Mouse (Mus musculus) forebrain, embryonic 14.5 days (tissue): ENCODE measurements around the gene Prr18. TPM values are rescaled to one million over a fixed set of nuclear protein-coding genes. Genes with fewer than 3 reads are reported as not detected.
A peak's percentile ranks its signal among the peaks of the same experiment; 100 is the strongest.

Experiments
- ATAC-seq: fragments of 200-750 bp; cut with Nextera tagmentation; 2 replicates; pipeline ENCODE4 v1.8.0; 2017; ENCODE audit warnings: mild to moderate bottlenecking, moderate library complexity
- DNase-seq: peaks from one replicate; pipeline ENCODE4 v3.0.0-alpha.2; 2015; ENCODE audit warnings: low spot score
- H3K27ac ChIP-seq: fragments of 300-500 bp; sonication (generic); 2 replicates; pipeline ENCODE4 v1.5.1; 2014; ENCODE audit warnings: low read depth, mild to moderate bottlenecking, control low read depth, low read length, moderate library complexity
- H3K27me3 ChIP-seq: fragments of 300-500 bp; sonication (generic); replicated peaks from 2 replicates; pipeline ENCODE4 v1.6.1; 2014; ENCODE audit warnings: low read length, control low read depth, mixed read lengths; ENCODE audit not compliant: control insufficient read depth, insufficient read depth
- H3K36me3 ChIP-seq: fragments of 300-500 bp; sonication (generic); 2 replicates; pipeline ENCODE4 v1.6.1; 2014; ENCODE audit warnings: low read length, control low read depth; ENCODE audit not compliant: control insufficient read depth, insufficient read depth
- H3K4me1 ChIP-seq: fragments of 300-500 bp; sonication (generic); 2 replicates; pipeline ENCODE4 v1.6.1; 2014; ENCODE audit warnings: antibody characterized with exemption, low read length, control low read depth; ENCODE audit not compliant: control insufficient read depth, insufficient read depth
- H3K4me2 ChIP-seq: fragments of 300-500 bp; sonication (generic); 2 replicates; pipeline ENCODE4 v1.6.1; 2014; ENCODE audit warnings: mild to moderate bottlenecking, control low read depth, low read length
- H3K4me3 ChIP-seq: fragments of 300-500 bp; sonication (generic); 2 replicates; pipeline ENCODE4 v1.5.1; 2014; ENCODE audit warnings: low read depth, low read length, control low read depth
- H3K9ac ChIP-seq: fragments of 300-500 bp; sonication (generic); 2 replicates; pipeline ENCODE4 v1.6.1; 2014; ENCODE audit warnings: mild to moderate bottlenecking, low read length, control low read depth, moderate library complexity
- H3K9me3 ChIP-seq: fragments of 300-500 bp; sonication (generic); replicated peaks from 2 replicates; pipeline ENCODE4 v1.6.1; 2016; ENCODE audit warnings: low read length, control low read depth, mixed read lengths; ENCODE audit not compliant: control insufficient read depth
- WGBS: fragments of 180-500 bp; shearing (Covaris S2); extraction: QIAGEN DNeasy Blood & Tissue Kit; methylation state at CpG from one replicate; pipeline ENCODE4 v1.1.7; 2014; 5-methylcytosine and 5-hydroxymethylcytosine counted together
- polyA plus RNA-seq: library from polyadenylated mRNA; unstranded; fragments of >200 nt; fragmentation: Nextera tagmentation; extraction: Ambion mirVana; gene quantifications from 2 replicates; pipeline ENCODE4 v1.2.1, GENCODE M21; 2014

The Prr18 gene
- polyA plus RNA-seq, 1 experiment from 2014 or later: 9.7 TPM

GRCm38 (mm10) chr17:8369171-8369570 is 31.9 kb downstream of the Prr18 start:
- WGBS: 31% methylated on average over 2 of the region's 2 CpGs
- H3K9ac ChIP-seq: peak overlapping the region; percentile 54; the same call in 1 of the 2 replicates
- peaks cover 45% of the 10 kb centered on the region for H3K4me1 ChIP-seq
- no peak overlapping the region for H3K4me3 ChIP-seq
- H3K27me3 ChIP-seq: no peaks in the 10 kb centered on the region
- DNase-seq (peak; percentile 50), ATAC-seq (no peak)
- peak overlapping the region; percentile 93 for H3K27ac ChIP-seq
- no peaks in the 10 kb centered on the region for H3K9me3 ChIP-seq
- peak overlapping the region; percentile 39 for H3K4me2 ChIP-seq
- H3K36me3 ChIP-seq: no peaks in the 10 kb centered on the region

GRCm38 (mm10) chr17:8370634-8371229 is 33.5 kb downstream of the Prr18 start:
- ATAC-seq (no peak), DNase-seq (peak; percentile 73)
- no peak overlapping the region for H3K4me3 ChIP-seq
- no peaks in the 10 kb centered on the region for H3K27me3 ChIP-seq
- no peaks in the 10 kb centered on the region for H3K9me3 ChIP-seq
- H3K4me1 ChIP-seq: peaks cover 46% of the 10 kb centered on the region
- WGBS: 17% methylated on average over 13 of the region's 13 CpGs
- H3K36me3 ChIP-seq: no peaks in the 10 kb centered on the region
- peak overlapping the region; percentile 73; the same call in 1 of the 2 replicates for H3K9ac ChIP-seq
- peak overlapping the region; percentile 93 for H3K27ac ChIP-seq
- peak overlapping the region; percentile 5; the same call in 1 of the 2 replicates for H3K4me2 ChIP-seq

DNA sequence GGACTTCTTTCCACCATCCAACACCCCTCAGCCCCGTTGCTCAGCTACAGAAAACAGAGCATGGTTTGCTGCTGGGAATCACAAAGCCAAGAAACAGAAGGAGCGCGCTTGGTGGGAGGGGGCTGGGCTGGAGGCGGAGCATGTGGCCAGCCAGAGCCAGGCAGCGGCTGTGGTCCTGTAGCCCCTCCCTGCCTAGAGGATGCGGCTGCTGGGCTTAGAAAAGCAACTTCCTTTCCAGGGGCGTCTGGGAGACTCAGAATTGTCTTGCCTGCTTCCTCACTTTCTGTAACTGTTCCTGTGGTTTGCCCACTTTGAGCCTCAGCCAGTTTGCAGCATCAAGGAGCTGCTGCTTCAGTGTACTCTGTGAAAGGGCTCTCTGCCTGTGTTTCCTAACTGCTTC is 34.6 kb downstream of the Prr18 start:
- peak; percentile 82 for ATAC-seq
- WGBS: 0% methylated on average over 7 of the region's 7 CpGs
- peaks cover 44% of the 10 kb centered on the region for H3K4me1 ChIP-seq

DNA sequence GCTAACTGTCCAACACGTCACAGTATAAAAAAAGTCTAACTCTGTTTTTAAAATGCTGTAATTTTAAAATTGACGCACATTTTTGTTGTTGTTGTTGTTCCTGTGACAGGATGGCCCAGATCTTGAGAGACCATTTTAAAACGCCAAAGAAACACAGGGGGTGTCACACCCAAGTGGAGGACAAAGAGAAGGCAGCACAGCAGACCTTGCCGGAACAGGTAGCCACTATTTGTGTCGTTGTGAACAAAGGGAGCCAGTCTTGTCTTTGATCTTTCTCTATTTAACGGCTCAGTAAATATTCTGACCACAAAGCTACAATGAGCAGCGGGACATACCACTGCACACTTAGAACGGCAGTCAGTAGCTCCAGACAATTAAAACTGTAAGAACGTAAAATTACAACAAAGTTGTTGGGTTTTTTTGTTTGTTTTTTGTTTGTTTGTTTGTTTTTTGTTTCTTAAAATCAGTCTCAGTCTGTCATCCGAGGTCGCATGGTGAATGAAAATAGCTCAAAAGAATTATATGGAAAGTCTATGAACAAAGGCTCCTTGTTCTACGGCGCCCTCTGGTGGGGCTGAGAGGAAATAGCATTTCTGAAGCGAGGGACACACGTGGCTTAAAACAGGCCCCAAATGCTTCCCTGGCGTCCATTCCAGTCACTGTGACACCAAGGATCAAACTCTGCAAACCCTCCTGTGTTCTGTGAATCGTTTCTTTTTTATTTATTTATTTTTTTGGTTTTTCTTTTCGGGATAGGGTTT is 35.2 kb downstream of the Prr18 start:
- Histone ChIP-seq H3K27ac (peak overlapping the region; percentile 93), H3K36me3 (no peaks in the 10 kb centered on the region), H3K4me3 (peak overlapping the region; percentile 32), H3K9me3 (no peaks in the 10 kb centered on the region), H3K9ac (peak overlapping the region; percentile 73), H3K4me2 (peak overlapping the region; percentile 72), H3K4me1 (peaks cover 38% of the 10 kb centered on the region), H3K27me3 (no peaks in the 10 kb centered on the region)
- DNase-seq: peak; percentile 92
- peak; percentile 30 for ATAC-seq
- under 1% methylated on average over 18 of the region's 18 CpGs for WGBS

More for the DNA sequence above, 34.6 kb downstream of the Prr18 start:
- Histone ChIP-seq H3K9ac (peak overlapping the region; percentile 73), H3K4me3 (peak overlapping the region; percentile 32), H3K27me3 (no peaks in the 10 kb centered on the region), H3K36me3 (no peaks in the 10 kb centered on the region), H3K9me3 (no peaks in the 10 kb centered on the region), H3K27ac (peak overlapping the region; percentile 93), H3K4me2 (peak overlapping the region; percentile 72)
- DNase-seq: peak; percentile 95

DNA sequence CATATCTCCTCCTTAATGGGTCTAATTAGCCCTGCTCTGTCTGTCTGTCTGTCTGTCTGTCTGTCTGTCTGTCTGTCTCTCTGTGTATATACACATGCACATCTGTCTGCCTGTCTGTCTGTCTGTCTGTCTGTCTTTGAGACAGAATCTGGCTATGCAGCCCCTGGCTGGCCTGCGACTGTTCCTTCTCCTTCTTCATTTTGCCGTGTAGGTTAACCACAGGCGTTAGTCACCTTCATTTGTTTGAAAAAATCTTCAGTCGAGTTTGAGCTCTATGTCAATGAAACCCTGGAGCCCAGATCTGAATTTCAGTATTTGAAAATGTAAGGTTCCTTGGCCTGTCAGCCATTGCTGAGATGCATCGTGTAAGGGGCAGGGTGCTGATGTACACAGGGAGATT is 40.0 kb downstream of the Prr18 start:
- Histone ChIP-seq H3K27me3 (no peaks in the 10 kb centered on the region), H3K27ac (no peak overlapping the region), H3K9ac (no peak overlapping the region), H3K4me3 (no peak overlapping the region), H3K36me3 (no peaks in the 10 kb centered on the region), H3K9me3 (no peaks in the 10 kb centered on the region), H3K4me1 (0 out of 2 replicates have a peak, but pooled peaks cover 4% of the 10 kb centered on the region), H3K4me2 (no peak overlapping the region)
- no peak for DNase-seq
- 65% methylated on average over 5 of the region's 5 CpGs for WGBS
- ATAC-seq: no peak

DNA sequence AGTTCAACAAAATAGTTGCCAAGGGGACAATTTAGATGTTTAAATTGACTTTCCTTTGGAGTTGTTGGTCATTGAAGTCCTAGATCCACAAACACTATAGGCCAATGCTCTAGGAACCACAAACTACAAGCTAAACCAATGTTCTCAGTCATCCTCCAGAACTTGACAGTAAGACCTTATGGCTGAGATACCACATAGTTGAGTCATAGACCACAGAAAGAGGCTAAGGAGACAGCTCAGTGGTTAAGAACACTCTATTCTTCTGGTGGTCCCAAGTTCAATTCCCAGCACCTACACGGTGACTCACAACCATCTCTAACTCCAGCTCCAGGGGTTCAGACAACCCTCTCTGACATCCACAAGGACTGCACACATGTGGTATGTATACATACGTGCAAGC is 48.2 kb downstream of the Prr18 start:
- Histone ChIP-seq H3K27ac (no peak overlapping the region), H3K9ac (no peak overlapping the region), H3K27me3 (peaks cover 23% of the 10 kb centered on the region), H3K4me3 (no peak overlapping the region), H3K4me2 (no peak overlapping the region), H3K4me1 (peaks cover 5% of the 10 kb centered on the region), H3K9me3 (no peaks in the 10 kb centered on the region), H3K36me3 (no peaks in the 10 kb centered on the region)
- no peak for DNase-seq
- no peak for ATAC-seq
- WGBS: 95% methylated on average over 2 of the region's 2 CpGs

DNA sequence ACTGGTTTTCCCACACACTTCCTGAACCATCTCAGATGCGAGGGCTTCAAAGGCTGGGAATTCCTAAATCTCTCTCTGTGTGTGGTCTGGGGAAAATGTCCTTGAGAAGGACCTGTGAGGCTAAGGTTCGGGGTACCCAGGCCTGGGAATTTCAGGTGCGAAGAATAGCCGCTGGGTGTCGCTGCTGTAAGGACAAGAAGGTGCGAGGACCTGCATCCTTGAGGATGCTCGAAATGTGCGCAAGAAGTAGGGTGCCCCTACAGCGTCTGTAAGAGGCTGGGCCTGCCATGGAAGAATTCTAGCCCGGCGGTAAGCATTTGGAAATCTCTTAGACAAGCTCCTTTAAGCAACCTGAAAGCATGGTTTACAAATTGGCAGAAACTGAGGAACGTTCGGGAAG is 51.2 kb downstream of the Prr18 start:
- DNase-seq (peak; percentile 66), ATAC-seq (peak; percentile 58)
- H3K9me3 ChIP-seq: no peaks in the 10 kb centered on the region
- 2% methylated on average over 13 of the region's 13 CpGs for WGBS
- H3K27me3 ChIP-seq: peaks cover 25% of the 10 kb centered on the region
- peak overlapping the region; percentile 54 for H3K9ac ChIP-seq
- no peak overlapping the region for H3K27ac ChIP-seq
- peaks cover 5% of the 10 kb centered on the region for H3K4me1 ChIP-seq
- peak overlapping the region; percentile 26 for H3K4me3 ChIP-seq
- peak overlapping the region; percentile 51 for H3K4me2 ChIP-seq
- H3K36me3 ChIP-seq: no peaks in the 10 kb centered on the region

GRCm38 (mm10) chr17:8388990-8389789 is 51.9 kb downstream of the Prr18 start:
- Histone ChIP-seq H3K27me3 (peaks cover 25% of the 10 kb centered on the region), H3K4me2 (peak overlapping the region; percentile 51), H3K36me3 (no peaks in the 10 kb centered on the region), H3K9me3 (no peaks in the 10 kb centered on the region), H3K4me1 (peaks cover 5% of the 10 kb centered on the region), H3K27ac (no peak overlapping the region), H3K9ac (peak overlapping the region; percentile 54), H3K4me3 (peak overlapping the region; percentile 26)
- DNase-seq (peak; percentile 22), ATAC-seq (peak; percentile 29; the same call in 1 of the 2 replicates)
- WGBS: under 1% methylated on average over 28 of the region's 28 CpGs
